Mouse (Mus musculus): ENCODE measurements around the gene Dnmbp.

The Dnmbp gene

DNA sequence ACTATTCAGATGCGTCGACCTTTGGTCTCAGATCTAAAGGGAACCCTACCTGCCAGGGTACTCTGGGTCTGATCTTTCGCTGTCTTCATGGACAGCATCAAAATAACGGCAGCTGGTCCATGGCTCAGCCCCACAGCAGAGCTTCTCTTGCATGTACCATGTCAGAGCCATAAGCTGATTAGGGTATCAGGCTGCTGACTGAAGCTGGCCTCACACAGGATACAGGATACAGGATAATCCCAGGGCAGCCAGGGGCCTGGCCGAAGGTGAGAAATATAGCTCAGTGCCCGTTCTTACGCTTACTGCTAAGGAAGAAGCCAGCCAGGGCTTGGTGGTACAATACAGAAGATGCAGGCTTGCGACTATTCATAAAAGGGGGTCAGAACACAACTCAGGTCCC lies 4.6 kb upstream of the Dnmbp start:
- no peak for DNase-seq (ENCODE audit: low spot score)

DNA sequence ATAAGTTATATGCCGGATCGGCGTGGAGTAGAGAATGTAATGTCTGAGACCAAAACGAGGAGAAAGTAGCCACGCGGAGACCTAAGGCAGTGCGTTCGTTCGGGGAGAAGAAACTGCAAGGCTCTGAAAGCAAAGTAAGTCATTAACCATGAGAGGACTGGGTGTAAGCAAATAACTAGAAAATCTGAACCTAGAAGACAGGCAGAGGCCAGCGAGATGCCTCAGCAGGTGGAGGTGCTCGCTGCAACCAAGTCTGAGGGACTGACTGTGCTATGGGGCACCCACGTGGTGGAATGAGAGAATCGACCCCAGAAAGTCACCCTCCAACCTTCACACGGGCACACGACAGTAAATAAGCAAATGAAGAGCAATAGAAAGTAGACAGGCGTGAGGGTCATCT lies 3.1 kb upstream of the Dnmbp start:
- DNase-seq (ENCODE audit: low spot score) = no peak

DNA sequence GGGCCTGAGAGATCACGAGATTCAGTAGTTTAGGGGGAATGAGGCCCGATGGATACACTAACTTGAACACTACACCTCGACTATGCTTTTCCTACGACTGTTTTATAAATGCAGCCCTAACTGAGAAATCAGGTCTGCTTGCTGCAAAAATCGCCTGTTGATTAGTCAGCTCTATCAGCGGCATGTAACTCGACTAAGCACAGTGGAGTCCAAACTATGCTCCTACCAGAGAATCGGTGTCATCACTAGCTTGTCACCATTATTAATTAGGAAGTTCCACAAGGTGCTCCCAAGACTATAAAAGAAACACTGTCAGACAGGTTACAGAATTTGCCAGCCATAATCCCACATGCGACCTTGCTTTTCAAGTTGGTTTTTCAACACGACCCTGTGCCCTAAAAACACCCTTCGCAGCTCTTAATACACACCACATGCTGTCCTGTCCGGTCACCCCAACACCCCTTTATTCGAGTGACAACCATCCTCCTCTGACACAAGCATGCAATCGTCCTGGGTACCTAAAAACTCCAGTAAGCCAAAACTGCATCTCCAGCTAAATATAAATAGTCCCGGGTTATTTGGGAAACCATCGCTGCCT lies 721 bp downstream of the Dnmbp start:
- DNase-seq (ENCODE audit: low spot score) = no peak

DNA sequence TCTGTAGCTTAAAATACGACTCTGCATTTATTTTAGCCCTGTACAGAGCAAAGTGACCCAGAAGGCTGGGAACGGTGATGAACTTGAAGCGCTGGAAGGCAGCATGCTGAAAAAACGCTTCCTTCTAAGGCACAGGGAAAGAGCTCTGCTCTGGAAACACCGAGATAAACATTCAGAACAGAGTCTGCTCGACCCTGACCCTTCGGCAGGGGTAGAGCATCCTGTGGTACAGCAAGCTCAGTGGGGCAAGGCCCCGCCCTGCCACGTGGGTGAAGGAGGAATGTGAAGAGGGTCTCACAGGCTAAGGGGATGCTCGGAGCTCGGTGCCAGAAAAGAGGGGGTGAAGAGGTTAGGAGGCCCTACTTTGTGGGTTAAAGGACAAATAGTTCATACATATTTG lies 1.6 kb downstream of the Dnmbp start:
- no peak for DNase-seq (ENCODE audit: low spot score)

DNA sequence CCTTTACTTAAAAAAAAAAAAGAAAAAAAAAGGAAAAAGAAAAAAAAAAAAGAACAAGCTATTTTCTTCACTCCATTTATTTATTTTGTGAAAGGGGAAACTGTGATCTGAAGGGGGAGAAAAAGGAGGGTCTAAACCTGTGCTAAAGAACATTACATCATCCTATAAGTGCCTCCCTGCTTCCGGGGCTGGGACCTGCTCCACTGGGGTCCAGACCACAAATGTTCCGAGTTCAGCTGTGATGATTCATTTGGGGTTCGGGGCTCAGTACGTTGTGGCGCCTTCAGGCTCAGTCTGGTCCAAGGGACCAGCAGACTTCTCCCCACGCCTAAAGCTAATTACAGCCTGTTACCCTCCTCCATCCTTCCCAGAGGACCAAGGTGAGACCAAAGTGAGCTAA lies 9.1 kb downstream of the Dnmbp start:
- DNase-seq (ENCODE audit: low spot score) = no peak

DNA sequence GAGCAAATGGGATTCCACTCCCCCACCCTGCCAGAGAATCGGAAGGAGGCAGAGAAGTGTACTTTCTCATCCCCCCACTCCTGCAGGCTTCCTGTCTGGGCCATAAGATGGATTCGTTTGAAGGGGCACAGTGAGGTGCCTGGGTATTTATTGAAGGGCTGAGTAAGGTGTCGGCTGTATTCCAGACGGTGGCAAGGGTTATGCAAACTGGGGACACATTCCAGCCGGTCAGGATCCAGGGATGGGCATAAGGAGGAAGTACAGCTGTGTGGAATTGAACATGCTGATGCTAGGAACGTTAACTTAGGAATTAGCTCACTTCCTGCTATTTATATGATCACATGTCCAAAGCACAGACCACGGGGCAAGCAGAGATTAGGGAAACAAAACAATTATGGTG lies 9.6 kb downstream of the Dnmbp start:
- DNase-seq (ENCODE audit: low spot score) = no peak

DNA sequence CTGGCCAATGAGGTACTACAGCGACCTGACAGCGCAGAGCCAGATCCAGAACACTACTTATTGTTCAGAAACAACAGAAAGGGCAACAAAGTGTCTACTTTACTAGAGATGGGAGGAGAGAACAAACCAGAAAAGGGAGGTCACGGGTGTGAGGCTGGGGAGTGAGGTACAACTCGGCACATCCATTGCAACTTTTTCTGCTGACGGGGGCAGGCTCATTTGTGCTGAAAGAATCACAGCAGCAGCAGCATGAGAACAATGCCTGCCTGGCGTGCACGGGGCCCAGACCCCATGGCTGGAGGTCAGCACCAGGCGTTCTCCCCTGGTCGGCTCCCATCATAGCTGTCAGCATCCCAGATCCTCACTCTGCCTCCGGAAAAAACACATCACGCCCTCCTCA lies 10.1 kb downstream of the Dnmbp start:
- DNase-seq (ENCODE audit: low spot score) = no peak

DNA sequence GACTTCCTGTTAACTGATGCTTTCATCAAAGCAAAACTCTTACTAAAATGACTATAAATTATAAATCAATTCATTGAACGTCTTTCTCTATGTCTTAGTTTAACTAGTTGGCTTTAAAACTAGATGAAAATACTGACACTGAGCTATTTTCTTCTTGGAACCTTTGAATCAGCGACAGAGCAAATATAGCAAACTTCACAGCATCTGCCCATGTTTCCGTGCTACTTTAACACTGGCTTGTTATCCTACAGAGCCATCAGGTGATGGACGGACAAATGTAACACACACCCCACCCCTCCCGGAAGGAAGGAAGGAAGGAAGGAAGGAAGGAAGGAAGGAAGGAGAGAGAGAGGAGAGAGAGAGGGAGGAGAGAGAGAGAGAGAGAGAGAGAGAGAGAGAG lies 12.0 kb downstream of the Dnmbp start:
- no peak for DNase-seq (ENCODE audit: low spot score)

DNA sequence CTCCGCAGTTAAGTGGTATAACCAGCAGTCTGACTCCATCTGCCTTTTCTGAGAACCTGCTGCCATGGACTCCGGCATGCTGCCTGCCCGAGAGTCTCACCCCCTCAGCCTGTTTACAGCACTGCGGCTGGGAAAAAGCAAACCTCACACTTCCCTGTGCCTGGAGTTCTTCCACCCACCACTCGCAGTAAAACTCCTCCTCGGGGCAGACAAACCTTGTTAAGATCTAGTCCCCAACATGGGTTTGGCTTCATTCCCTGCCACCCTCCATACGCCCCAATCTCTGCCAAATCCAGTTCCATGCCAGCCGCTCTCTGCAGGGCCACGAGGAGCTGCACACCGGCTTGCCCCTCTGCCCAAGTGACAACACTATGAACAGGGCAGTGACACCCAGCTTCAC lies 12.9 kb downstream of the Dnmbp start:
- DNase-seq (ENCODE audit: low spot score) = no peak

DNA sequence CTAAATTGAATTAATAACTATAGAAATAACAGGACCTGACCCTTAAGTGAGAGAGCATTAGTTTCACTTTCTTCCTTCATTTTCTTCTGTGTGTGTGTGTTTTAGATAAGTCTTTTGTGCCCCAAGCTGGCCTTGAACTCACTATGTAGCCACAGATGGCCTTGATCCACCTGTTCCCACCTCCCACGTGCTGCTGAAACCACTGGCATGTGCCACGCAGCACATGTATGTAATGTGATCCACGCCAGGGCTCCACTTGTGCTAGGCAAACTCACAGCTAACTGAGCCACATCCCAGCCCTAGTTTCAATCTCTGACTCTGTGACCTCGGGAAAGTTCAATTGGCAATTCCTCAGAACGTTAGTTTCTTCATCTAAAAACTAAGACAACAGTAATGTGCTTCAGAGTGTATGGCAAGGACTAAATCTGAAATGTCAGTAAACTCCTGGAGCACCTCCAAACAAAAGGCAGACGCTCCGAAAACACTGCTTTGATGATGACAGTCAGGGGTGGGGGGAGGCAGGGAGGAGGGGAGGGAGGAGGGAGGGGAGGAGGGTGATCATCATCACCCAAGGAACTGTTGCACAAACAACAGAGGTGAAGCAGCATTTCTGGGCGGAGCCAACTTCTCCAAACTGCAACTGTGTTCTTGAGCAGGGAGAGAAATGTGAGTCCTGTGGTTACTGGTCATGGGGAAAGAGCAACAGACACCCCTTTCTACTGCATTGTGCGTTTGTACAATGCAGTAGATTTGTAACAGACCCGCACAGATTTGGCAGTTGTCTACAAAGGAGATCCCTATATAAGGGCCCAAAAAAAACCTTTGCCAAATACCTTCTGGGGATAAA lies 13.6 kb downstream of the Dnmbp start:
- no peak for DNase-seq (ENCODE audit: low spot score)

DNA sequence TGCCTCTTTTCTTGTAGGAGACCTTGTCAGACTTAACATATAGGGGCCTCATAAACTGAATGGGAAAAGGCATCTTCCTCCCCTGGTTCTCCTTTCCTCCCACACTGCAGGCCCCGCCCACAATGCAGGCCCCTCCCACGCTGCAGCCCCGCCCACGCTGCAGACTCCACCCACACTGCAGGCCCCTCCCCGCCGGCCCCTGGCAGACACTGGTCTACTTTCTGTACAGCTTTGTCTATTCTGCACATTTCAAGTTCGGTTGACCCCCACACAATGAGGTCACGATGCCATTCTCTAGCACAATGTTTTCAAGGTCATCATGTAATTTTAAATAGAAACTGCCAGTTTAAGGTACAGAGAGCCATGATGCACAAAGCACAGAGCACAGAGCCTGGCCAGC lies 15.6 kb downstream of the Dnmbp start:
- no peak for DNase-seq (ENCODE audit: low spot score)

DNA sequence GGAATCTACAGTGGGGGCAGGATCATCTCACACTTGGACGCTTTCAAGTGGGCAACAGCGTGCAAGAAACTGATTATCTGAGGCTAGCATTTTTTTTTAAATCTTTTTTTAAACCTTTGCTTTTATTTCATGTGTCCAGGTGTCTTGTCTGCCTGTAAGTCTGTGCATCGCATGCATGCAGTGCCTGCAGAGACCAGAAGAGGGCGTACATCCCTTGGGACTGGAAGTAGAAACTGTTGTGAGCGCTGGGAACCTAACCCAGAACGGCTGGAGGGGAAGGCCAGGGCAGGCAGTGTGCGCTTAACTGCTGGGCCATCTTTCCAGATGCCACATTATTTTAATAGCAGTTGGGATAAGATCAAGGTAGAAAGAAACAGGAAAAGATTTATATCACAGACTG lies 17.0 kb downstream of the Dnmbp start:
- no peak for DNase-seq (ENCODE audit: low spot score)

DNA sequence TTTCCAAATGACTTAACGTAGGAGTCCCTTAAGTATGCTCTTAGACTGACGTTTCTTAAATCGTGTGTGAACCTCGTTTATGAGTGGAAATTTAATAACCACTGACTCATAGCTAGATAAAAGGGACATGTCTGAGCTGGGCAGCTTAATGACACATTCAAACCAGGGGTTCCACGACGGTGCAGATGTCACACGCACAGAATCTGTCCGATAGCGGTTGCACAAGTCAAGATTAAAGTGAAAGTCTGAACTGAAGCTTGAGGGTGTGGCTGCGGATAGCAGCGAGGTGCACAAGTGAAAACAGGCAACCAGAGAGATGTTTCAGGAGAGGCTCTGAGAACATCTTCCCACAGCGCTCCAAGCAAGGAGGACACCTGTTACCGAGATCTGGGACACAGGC lies 18.6 kb downstream of the Dnmbp start:
- no peak for DNase-seq (ENCODE audit: low spot score)

DNA sequence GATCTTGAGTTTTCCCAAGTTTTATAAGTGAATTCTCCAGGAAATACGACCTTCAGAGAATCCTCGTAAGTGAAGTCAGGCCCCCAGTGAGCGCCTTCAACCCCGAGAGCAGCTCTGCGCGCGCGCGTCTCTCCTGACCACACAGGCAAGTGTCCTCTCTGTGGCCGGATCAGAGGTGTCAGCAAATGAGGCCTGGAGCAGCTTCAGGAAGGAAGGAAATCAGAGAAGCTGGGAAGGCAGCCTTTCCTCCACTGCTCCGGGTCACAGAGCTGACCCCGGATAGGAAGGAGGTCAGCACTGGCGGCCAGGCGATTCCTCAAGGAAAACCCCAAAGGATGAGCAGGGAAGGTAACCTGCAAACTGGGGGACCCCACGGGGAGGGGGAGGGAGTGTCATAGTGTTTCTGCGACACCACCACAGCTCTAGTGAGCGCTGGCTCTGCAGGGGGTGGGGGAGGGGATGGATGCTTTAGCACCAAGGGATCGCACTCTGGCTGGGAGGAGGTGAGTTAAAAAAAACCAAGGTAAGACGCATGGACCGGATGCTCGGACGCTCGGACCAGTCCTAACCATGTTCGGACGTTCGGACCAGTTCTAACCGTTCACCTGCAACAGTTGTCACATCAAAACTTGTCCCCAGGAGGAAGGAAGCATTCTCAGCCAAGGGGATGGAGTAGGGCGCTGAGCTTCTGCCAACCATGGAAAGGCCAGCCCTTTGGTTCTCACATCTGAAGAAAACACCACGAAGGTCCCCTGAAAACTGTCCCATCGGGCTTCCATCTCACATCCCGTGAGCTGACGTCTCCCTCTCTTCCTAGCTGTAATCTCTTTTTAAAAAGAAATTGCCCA lies 19.3 kb downstream of the Dnmbp start:
- DNase-seq (ENCODE audit: low spot score) = no peak

DNA sequence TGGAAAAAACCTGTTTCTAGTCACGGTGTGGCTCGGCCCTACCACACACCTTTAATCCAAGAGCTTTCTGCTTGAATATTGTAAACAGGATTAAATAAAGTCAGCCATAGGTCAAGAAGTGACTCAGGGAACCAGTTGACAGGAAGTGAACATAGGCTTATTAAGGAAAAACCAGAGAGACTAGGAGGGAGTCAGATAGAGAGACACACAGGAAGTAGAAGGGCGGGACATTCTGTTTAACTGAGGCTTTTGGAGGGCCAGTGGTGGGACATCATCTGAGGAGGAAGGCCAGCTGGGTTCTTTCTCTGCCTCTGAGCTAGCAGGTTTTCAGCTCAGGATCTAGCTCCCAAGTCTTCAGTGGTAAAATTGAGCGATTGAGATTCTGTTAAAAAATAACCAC lies 20.1 kb downstream of the Dnmbp start:
- no peak for DNase-seq (ENCODE audit: low spot score)

DNA sequence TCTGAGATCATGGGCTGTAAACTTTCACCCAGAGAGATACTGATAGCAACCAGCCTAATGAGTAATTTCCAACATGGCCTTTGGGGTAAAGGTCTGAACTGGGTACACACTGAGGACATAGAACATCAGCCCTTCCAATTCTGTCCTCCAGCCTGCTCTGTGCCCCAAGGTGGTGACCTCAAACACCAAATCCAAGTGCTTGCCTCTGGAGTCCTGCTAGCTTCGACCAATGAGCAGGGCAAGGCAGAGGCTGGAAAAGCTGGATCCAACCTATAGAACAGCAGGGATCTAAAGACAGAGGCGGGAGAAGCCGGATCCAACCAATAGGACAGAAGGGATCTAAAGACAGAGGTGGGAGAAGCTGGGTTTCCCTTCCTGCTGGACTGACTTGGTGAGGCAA lies 21.2 kb downstream of the Dnmbp start:
- DNase-seq (ENCODE audit: low spot score) = no peak

DNA sequence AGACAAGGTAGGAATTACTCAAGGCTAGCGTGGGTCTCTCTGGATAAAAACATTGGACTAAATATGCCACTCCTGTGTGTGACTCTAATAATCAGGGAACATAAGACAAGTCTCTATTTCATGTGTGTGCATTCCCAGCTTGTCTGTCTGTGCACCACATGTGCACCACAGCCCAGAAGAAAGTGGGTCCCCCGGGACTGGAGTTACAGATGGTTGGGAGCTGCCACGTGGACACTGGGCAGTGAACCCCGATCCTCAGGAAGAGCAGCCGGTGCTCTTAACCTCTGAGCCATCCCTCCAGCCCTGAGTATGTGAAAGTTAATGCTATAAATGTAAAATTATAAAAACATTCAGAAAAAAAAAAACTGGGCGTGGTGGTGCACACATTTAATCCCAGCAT lies 22.2 kb downstream of the Dnmbp start:
- no peak for DNase-seq (ENCODE audit: low spot score)

DNA sequence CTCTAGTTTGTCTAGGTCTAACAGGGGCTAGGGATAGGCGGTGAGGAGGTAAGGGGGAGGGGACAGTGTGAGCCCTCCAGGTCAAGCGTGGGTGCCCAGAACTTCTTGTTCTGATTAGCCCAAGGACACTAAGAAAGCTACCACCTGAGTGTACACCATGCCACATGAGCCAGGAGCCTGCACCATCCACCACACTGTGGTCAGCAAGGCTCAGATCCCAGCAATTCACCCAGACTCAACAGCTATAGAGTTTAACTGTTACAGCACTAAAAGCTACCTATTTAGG lies 22.6 kb downstream of the Dnmbp start:
- no peak for DNase-seq (ENCODE audit: low spot score)

DNA sequence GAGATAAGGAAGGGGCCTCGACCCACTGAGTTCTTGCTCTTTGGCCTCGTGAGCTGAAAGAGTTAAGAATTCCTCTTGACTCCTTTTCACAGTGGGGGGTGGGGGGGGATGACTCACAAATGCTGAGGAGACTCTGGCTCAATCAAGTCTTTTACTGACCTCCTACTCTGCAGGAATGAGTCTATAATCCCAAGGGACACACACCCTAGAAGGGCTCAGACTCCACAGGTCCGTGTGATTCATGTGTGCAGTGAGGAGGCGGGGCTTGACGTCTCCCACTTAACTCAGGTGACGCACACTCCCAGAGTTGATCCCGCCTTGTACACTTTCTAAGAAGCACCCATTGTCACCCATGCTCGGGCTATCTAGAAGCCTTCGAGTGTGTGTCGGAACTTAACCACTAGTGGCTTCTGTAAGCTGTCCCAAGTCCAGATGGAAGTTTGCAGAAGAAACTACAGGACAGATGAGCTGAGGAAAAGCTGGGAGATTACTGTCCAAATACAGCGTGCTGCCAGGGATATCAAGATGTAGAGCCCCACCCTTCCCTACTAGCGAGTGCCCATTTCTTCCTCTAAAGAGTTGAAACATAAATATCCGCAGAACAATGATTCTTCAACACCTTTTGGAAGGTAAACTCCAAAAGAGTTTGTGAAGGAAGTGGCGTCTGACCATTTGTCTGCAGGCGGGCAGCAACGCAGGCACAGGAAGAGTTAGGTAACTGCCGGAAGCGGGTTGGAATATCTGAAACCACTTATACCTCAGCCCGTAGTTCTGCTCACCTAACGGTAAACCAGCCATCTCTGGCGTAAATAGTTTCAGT lies 23.2 kb downstream of the Dnmbp start:
- DNase-seq (ENCODE audit: low spot score) = no peak

DNA sequence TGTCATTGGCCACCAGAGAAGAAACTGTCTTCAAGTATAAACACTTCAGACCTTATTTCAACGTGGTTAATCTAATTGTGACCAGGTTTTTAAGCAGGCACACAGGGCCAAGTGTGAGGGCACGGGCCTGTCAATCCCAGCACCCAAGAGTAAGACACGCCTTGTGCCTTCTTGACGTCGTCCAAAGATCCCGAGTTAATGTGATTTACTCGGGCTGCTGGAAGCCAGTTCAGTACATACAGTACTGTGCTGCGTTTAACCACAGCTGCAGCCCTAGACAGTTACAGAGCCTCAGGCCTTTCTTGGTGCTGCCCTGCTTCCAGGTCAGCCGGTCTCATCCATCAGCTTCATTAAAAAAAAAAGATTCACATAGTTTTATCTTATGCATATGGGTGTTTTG lies 24.6 kb downstream of the Dnmbp start:
- no peak for DNase-seq (ENCODE audit: low spot score)

DNA sequence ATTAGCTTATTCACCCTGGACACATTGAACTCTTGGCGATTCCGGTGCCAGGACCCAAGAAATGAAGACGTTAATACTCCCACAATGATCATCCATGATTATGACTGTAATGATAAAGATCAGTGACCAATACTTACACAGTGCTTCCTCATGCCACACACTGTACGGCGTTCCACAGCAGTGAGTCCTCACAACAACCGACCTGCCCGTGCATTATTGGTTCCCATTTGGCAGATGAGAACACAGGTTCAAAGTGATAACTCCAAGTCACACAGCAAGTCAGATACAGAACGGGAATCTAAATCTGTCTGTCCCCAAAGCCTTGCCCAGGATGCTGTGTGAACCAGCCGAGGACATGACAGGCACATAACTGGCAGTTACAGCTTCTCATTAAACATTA lies 25.0 kb downstream of the Dnmbp start:
- DNase-seq (ENCODE audit: low spot score) = no peak

DNA sequence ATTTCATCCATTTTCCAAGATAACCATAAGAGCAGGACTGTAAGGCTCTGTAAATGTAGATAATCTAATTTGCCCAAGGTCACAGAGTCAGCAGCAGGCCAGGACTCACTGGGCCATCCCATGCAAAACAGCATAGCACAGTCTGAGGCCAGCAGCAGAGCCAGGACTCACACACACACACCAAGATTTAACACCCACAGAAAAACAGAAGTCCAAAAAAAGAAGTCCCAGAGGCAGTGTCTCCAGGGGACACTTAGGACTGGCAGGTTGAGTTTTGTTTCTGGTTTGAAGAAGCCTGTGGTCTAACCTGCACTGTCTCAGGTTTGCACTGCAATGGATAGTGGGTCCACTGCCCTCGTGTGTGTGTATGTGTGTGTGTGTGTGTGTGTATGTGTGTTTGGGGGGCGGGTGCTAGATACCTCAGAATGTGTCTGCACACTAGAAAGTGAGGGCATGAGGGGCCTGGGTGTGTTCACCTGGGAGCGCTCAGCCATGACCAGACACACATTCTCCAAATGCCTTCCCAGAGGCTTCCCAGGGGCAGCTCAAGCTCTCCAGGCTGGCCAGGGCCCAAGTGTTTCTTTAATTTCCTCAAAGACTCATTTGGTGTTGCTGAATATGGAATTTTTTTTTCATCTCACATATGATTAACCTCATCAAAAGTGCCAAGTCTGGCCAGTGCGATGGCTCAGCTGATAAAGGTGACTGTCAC lies 27.1 kb downstream of the Dnmbp start:
- DNase-seq (ENCODE audit: low spot score) = no peak
